ENCODE assay signal across 8 mouse cellular contexts in genomic region chrX:150477854-150478780, GRCm38 (mm10). TPM values are rescaled to one million over a fixed set of nuclear protein-coding genes. Genes with fewer than 3 reads are reported as not detected.
A peak's percentile ranks its signal among the peaks of the same experiment; 100 is the strongest.
DNase-seq lines count a peak whose midpoint lies in the region; ATAC-seq lines count a peak whose summit lies in the region.

No protein-coding gene starts in this region.

- peak overlapping the region; percentile 93 for H3K27ac ChIP-seq in hindbrain, embryonic 13.5 days

- no peaks in the 10 kb centered on the region for H3K4me1 ChIP-seq in hindbrain, embryonic 13.5 days (replicated peaks)

- H3K36me3 ChIP-seq in hindbrain, embryonic 13.5 days, result no peaks in the 10 kb centered on the region

- WGBS in hindbrain, embryonic 13.5 days, result under 1% methylated on average over 34 of the region's 34 CpGs

- no peaks in the 10 kb centered on the region for H3K27me3 ChIP-seq in hindbrain, embryonic 13.5 days

- H3K4me3 ChIP-seq in hindbrain, embryonic 13.5 days, result peak overlapping the region; percentile 43

- DNase-seq in Muller cell, postnatal 12 days (ENCODE audit: inconsistent ontology term), result peak; percentile 87
- peak; percentile 92 for DNase-seq in cerebellum, adult 9-11 months
- DNase-seq in frontal cortex, postnatal 10 days (ENCODE audit: low spot score in 2 of 2), result peak; percentile 81 to 90
- peak; percentile 73 to 91 for DNase-seq in layer of hippocampus, postnatal 25 days (ENCODE audit: extremely low spot score in 1 of 2, low spot score in 1 of 2)
- DNase-seq in lung, postnatal 25 days (ENCODE audit: low spot score), result peak; percentile 94
- peak; percentile 94 for DNase-seq in retina, embryonic 14.5 days (ENCODE audit: low spot score)
- peak; percentile 81 for DNase-seq in thymus, postnatal 4 days

- H3K4me2 ChIP-seq in hindbrain, embryonic 13.5 days, result peak overlapping the region; percentile 21; the same call in 1 of the 2 replicates

- peak overlapping the region; percentile 58 for H3K9ac ChIP-seq in hindbrain, embryonic 13.5 days

- H3K9me3 ChIP-seq in hindbrain, embryonic 13.5 days, result no peaks in the 10 kb centered on the region

- peak; percentile 98 for ATAC-seq in hindbrain, embryonic 13.5 days (ENCODE audit: low FRiP score)

RNA-seq across cellular contexts. Expression of gene Tmem29, which starts 19.2 kb away (rescaled TPM):
- 69.8 and 73.6 TPM in 2 replicates for polyA plus RNA-seq in hindbrain, embryonic 13.5 days (2015; fragmentation: Nextera tagmentation; extraction: Ambion mirVana)
- 10 to 100 TPM; 41.1 to 42.4 TPM for total RNA-seq in layer of hippocampus, postnatal 25 days (2021)

Comparison
In these comparisons a context has a peak if more than half of its experiments do, and no peak if none do; other contexts are left out.
1. Peak in every context shown above with its lines: DNase-seq, ATAC-seq, H3K4me3 ChIP-seq and H3K27ac ChIP-seq.